Mouse (Mus musculus) limb, embryonic 14.5 days (tissue): ENCODE measurements around the gene Samd8. TPM values are rescaled to one million over a fixed set of nuclear protein-coding genes. Genes with fewer than 3 reads are reported as not detected.
A peak's percentile ranks its signal among the peaks of the same experiment; 100 is the strongest.

Experiments used
- ATAC-seq: fragments of 200-750 bp; cut with Nextera tagmentation; 2 replicates; pipeline ENCODE4 v1.8.0; 2017; ENCODE audit warnings: low read depth, moderate number of reproducible peaks, moderate TSS enrichment; ENCODE audit not compliant: low FRiP score
- DNase-seq: peaks from one replicate; pipeline ENCODE4 v3.0.0-alpha.2; 2015; ENCODE audit warnings: low spot score
- H3K27ac ChIP-seq: fragments of 300-500 bp; sonication (generic); replicated peaks from 2 replicates; pipeline ENCODE4 v1.5.1; 2014; ENCODE audit warnings: low read depth, mild to moderate bottlenecking, low read length, moderate library complexity, mixed read lengths
- H3K27me3 ChIP-seq: fragments of 300-500 bp; sonication (generic); 2 replicates; pipeline ENCODE4 v1.6.1; 2014; ENCODE audit warnings: low read length, mixed read lengths; ENCODE audit not compliant: control insufficient read depth, insufficient read depth
- H3K36me3 ChIP-seq: fragments of 300-500 bp; sonication (generic); 2 replicates; pipeline ENCODE4 v1.6.1; 2014; ENCODE audit warnings: mild to moderate bottlenecking, low read length, moderate library complexity, mixed read lengths; ENCODE audit not compliant: control insufficient read depth, insufficient read depth
- H3K4me1 ChIP-seq: fragments of 300-500 bp; sonication (generic); 2 replicates; pipeline ENCODE4 v1.6.1; 2014; ENCODE audit warnings: antibody characterized with exemption, low read length, mixed read lengths; ENCODE audit not compliant: control insufficient read depth, insufficient read depth
- H3K4me2 ChIP-seq: fragments of 300-500 bp; sonication (generic); replicated peaks from 2 replicates; pipeline ENCODE4 v1.6.1; 2014; ENCODE audit warnings: low read depth, mild to moderate bottlenecking, low read length, moderate library complexity; ENCODE audit not compliant: severe bottlenecking
- H3K4me3 ChIP-seq: fragments of 300-500 bp; sonication (generic); replicated peaks from 2 replicates; pipeline ENCODE4 v1.5.1; 2014; ENCODE audit warnings: low read length
- H3K9ac ChIP-seq: fragments of 300-500 bp; sonication (generic); 2 replicates; pipeline ENCODE4 v1.6.1; 2014; ENCODE audit warnings: mild to moderate bottlenecking, low read depth, low read length, moderate library complexity; ENCODE audit not compliant: severe bottlenecking
- H3K9me3 ChIP-seq: fragments of 300-500 bp; sonication (generic); 2 replicates; pipeline ENCODE4 v1.6.1; 2016; ENCODE audit warnings: low read length; ENCODE audit not compliant: control insufficient read depth
- POLR2A ChIP-seq: fragments of 200-500 bp; IDR thresholded peaks from 2 replicates; pipeline ENCODE4 v1.8.0; 2012; ENCODE audit warnings: inconsistent platforms, mild to moderate bottlenecking, moderate library complexity, borderline replicate concordance; ENCODE audit not compliant: insufficient read depth, insufficient read length; ENCODE audit errors: extremely low read depth
- WGBS: fragments of 180-500 bp; shearing (Covaris S2); extraction: QIAGEN DNeasy Blood & Tissue Kit; methylation state at CpG from one replicate; pipeline ENCODE4 v1.1.7; 2014; 5-methylcytosine and 5-hydroxymethylcytosine counted together
- polyA plus RNA-seq, 2 experiments: library from polyadenylated mRNA; depleted of rRNA in 1 of 2; stranded (reverse) in 1 of 2; unstranded in 1 of 2; fragments of >200 nt; fragmentation: Nextera tagmentation in 1 of 2; extraction: Ambion mirVana in 1 of 2; gene quantifications; 2 replicates each; pipeline versions ENCODE4 v1.2.1 to v1.2.3; 2012 to 2014

The Samd8 gene
- polyA plus RNA-seq, 2 experiments = 11.4 to 12.3 TPM

GRCm38 (mm10) chr14:21741314-21741713 lies 9.0 kb upstream of the Samd8 start:
- 98% methylated on average over 3 of the region's 3 CpGs for WGBS
- Histone ChIP-seq H3K9me3 (no peaks in the 10 kb centered on the region), H3K4me2 (no peak overlapping the region), H3K4me1 (no peaks in the 10 kb centered on the region), H3K27ac (no peak overlapping the region), H3K27me3 (no peaks in the 10 kb centered on the region), H3K36me3 (no peaks in the 10 kb centered on the region), H3K9ac (no peak overlapping the region; the same call in 1 of the 2 replicates), H3K4me3 (no peak overlapping the region)
- no peak for TF ChIP-seq POLR2A
- ATAC-seq = no peak
- DNase-seq = no peak

GRCm38 (mm10) chr14:21741786-21742185 lies 8.5 kb upstream of the Samd8 start:
- TF ChIP-seq POLR2A = no peak
- ATAC-seq = peak; percentile 85
- no peak overlapping the region for H3K27ac ChIP-seq
- H3K4me2 ChIP-seq = no peak overlapping the region
- H3K4me1 ChIP-seq = no peaks in the 10 kb centered on the region
- peak; percentile 86 for DNase-seq
- H3K9me3 ChIP-seq = no peaks in the 10 kb centered on the region
- WGBS = 10% methylated on average over 4 of the region's 4 CpGs
- H3K9ac ChIP-seq = no peak overlapping the region
- H3K4me3 ChIP-seq = no peak overlapping the region
- no peaks in the 10 kb centered on the region for H3K36me3 ChIP-seq
- H3K27me3 ChIP-seq = no peaks in the 10 kb centered on the region

- no peak overlapping the region for H3K4me3 ChIP-seq
- H3K27me3 ChIP-seq = no peaks in the 10 kb centered on the region
- DNase-seq = no peak
- no peak for TF ChIP-seq POLR2A
- H3K36me3 ChIP-seq = no peaks in the 10 kb centered on the region
- H3K9ac ChIP-seq = no peak overlapping the region
- 93% methylated on average over 4 of the region's 4 CpGs for WGBS
- no peak overlapping the region for H3K4me2 ChIP-seq
- no peak overlapping the region for H3K27ac ChIP-seq
- H3K9me3 ChIP-seq = no peaks in the 10 kb centered on the region
- no peaks in the 10 kb centered on the region for H3K4me1 ChIP-seq
- no peak for ATAC-seq
Measured at GRCm38 (mm10) chr14:21742441-21742840, 7.9 kb upstream of the Samd8 start.

GRCm38 (mm10) chr14:21744169-21744568 lies 6.2 kb upstream of the Samd8 start:
- Histone ChIP-seq H3K4me2 (no peak overlapping the region), H3K9me3 (no peaks in the 10 kb centered on the region), H3K36me3 (no peaks in the 10 kb centered on the region), H3K4me1 (no peaks in the 10 kb centered on the region), H3K27ac (no peak overlapping the region), H3K9ac (no peak overlapping the region), H3K4me3 (no peak overlapping the region), H3K27me3 (no peaks in the 10 kb centered on the region)
- TF ChIP-seq POLR2A = no peak
- DNase-seq = no peak
- 91% methylated on average over 1 of the region's 1 CpGs for WGBS
- ATAC-seq = no peak

- 57% methylated on average over 5 of the region's 5 CpGs for WGBS
- Histone ChIP-seq H3K4me1 (no peaks in the 10 kb centered on the region), H3K4me2 (no peak overlapping the region), H3K36me3 (no peaks in the 10 kb centered on the region), H3K27ac (no peak overlapping the region), H3K9ac (no peak overlapping the region), H3K27me3 (no peaks in the 10 kb centered on the region), H3K4me3 (no peak overlapping the region), H3K9me3 (no peaks in the 10 kb centered on the region)
- ATAC-seq = no peak
- no peak for DNase-seq
- TF ChIP-seq POLR2A = no peak
Measured at GRCm38 (mm10) chr14:21745149-21745548, 5.2 kb upstream of the Samd8 start.

- Histone ChIP-seq H3K9ac (no peak overlapping the region), H3K36me3 (no peaks in the 10 kb centered on the region), H3K4me3 (no peak overlapping the region), H3K4me1 (no peaks in the 10 kb centered on the region), H3K27me3 (no peaks in the 10 kb centered on the region), H3K9me3 (no peaks in the 10 kb centered on the region), H3K4me2 (no peak overlapping the region), H3K27ac (no peak overlapping the region)
- no peak for TF ChIP-seq POLR2A
- 91% methylated on average over 8 of the region's 8 CpGs for WGBS
- no peak for DNase-seq
- no peak for ATAC-seq
Measured at GRCm38 (mm10) chr14:21746251-21746650, 4.1 kb upstream of the Samd8 start.
